Mouse (Mus musculus) urinary bladder, postnatal 25 days (tissue): Measurements from ENCODE around the gene Cebpb.
A peak's percentile ranks its signal among the peaks of the same experiment; 100 is the strongest.
"Not testable (repeated sequence)": the region's sequence is repeated elsewhere in the genome, so short reads cannot be mapped to it uniquely, and the experiment has no call there.

Experiments used
- DNase-seq: peaks from one replicate; pipeline ENCODE4 v3.0.0; 2022; ENCODE audit warnings: low spot score

Gene Cebpb

DNA sequence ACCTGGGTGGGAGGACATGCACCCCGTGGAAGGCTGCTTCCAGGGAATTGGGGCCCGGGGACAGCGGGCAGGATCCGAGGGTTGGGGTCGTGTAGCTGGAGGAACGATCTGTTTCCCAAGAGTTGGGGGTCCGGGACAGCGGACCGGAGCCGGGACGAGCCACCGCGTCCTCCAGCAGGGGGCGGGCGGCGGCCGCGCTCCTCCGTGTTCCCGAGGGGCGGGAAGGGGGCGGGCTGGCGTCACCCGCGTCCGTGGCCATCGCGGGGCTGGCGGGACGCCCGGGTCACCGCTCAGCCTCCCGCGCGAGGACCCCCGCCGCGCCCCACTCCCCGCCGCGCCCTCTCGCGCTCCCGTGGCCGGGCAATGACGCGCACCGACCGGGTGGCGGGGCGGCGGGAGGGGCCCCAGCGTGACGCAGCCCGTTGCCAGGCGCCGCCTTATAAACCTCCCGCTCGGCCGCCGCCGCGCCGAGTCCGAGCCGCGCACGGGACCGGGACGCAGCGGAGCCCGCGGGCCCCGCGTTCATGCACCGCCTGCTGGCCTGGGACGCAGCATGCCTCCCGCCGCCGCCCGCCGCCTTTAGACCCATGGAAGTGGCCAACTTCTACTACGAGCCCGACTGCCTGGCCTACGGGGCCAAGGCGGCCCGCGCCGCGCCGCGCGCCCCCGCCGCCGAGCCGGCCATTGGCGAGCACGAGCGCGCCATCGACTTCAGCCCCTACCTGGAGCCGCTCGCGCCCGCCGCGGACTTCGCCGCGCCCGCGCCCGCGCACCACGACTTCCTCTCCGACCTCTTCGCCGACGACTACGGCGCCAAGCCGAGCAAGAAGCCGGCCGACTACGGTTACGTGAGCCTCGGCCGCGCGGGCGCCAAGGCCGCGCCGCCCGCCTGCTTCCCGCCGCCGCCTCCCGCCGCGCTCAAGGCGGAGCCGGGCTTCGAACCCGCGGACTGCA is at the start of gene Cebpb:
Gene Cebpb, plus strand, starts transcription at position 418 of the 954 bp plus-strand sequence.
- DNase-seq, result peak; percentile 91

DNA sequence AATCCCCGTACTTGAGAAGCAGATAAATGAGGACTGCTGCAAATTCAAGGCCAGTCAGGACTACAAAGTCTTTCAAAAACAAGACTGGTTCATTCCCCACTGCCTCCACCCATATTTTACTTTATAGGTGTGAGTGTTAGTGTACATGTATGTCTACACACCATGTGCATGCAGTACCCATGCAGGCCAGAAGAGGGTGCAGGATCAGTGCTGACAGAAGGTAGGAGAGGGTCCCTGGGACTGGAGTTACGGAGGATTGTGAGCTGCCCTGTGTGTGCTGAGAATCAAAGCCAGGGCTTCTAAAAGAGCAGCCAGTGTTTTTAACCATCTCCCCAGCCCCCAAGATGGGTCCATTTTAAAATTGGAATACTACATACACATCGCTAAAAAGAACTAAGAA is 48.4 kb upstream of the Cebpb start:
- DNase-seq, result no peak

DNA sequence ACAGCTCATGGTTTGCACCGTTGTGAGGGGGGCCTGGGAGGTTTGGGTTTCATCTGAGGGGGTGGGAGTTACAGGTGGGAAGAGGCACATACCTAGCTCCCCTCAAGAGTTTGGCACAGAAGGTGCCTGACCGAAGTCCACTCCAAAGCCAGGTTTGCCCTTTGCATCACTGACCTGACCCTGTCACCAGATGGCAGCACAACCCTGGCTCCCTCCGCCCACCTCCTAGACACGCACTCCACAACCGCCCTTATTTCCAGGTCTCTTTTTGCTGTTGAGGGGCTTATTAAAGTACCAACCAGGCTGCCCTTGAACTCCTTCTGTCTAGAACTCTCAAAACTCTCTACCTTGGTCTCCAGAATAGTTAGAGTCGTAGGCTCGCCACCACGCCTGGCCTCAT is 47.4 kb upstream of the Cebpb start:
- DNase-seq, result no peak

DNA sequence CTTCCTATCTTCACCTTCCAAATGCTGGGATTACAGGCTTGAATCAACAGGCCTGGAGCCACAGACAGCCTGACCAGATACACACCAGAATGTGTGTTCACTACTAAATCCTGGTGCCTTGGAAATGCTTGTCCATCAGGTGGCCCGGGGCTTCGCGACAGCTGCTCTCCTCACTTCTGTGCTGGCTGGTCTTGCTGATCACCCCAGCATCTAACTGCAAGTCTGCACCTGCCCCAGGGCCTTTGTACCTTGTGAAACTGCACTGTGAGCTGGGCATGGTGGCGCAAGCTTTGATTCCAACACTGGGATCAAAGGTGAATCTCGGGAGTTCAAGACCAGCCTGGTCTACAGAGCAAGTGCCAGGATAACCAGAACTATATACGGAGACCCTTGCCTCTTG is 46.6 kb upstream of the Cebpb start:
- no peak for DNase-seq

DNA sequence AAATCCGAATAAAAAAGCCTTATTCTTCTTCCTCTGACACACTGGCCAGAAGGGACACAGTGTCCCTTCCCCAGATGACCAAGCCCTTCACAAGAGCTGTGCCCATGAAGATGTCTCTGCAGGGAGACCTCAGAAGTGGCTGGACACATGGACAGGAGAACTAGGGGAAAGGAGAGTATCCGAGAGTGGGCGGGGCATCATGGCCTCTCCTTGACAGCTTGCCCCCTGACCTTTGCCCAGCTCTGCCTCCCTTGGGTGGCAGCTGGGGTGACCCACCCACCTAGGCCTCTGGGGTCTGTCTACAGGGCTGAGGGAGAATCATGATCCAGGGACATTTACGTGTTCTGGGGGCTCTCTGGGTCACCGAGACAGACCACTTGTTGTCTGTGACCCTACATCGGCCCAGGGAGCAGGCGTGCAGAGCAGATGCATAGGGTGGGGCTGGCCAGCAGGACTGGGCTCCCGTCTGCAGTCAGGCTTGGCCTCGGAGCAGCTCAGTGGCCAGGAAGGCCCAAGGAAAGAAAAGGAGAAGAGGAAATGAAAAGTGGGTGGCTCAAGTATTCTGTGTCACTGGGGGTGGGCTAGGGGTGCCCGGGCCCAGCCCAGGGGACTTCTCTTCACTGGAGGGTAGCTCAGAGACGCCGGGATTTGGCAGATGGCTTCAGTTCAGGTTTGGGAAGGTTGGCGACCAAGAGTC is 45.2 kb upstream of the Cebpb start:
- not testable (repeated sequence) for DNase-seq

DNA sequence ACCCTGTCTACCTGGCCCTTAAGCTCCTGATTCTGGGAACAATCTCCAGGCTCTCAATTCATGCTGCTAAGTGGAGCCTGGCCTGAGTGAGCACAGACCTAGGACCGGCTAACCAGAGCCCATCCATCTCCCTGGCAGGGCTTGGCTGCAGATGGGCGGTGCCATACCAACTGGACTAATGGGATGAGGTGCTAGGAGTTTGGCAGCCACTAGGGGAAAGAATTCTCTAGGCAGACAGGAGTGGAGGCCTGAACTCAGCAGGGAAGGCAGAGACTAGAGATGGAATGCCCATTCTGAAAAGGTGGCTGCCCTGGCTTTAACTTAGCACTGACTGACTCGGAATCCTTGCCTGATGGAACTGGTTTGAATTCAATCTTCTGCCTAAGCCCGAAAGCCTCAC is 42.3 kb upstream of the Cebpb start:
- no peak for DNase-seq

DNA sequence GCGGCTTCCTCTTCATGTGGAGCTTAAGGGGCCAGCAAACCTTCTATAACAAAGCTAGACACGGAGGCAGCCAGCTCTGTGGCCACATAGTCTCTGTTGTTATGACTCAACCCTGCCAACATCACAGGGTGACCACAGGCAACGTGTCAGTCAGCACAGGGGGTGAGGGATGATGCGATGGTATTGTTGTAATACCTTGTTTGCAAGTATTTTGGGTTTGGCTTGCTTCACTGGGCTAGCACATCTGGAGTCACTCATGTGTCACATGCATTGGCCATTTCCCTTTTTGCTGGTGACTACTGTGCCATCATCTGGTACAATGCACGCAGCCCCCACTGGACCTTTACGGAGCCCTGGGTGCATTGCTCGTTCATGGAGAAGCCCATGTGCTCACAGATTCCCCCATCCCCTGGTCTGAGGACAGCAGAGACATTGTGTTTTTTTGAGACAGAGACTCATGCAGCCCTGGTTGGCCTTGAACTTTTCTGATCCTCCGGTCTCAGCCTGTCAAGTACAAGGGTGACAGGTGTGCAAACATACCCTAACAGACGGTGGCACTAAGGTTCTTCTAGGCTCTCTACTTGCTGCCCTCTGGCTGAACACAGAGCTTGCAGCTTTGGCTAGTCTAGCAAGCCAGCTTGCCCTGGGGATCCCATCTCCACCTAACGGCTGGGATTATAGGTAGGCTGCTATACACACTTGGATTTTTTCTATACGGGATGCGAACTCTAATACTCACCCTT is 39.3 kb upstream of the Cebpb start:
- no peak for DNase-seq

DNA sequence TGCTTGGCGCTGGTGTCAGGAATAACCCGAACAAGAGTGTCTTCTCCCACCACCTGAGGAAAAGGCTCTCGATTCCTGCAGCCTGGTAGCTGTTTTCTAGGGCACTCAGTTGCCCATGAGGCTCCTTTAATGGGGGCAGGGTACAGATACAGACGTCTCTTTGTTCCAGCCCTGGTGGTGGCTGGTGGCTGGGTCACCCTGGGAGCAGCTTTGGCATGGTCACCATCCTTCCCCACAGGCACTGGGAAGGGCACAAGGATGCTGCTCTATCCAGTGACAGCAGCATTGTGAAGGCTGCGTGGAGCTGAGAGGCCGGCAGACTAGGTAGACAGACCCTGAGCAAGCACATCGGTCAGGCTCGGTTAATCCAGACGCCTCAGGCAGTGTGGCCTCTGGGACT is 37.1 kb upstream of the Cebpb start:
- no peak for DNase-seq

DNA sequence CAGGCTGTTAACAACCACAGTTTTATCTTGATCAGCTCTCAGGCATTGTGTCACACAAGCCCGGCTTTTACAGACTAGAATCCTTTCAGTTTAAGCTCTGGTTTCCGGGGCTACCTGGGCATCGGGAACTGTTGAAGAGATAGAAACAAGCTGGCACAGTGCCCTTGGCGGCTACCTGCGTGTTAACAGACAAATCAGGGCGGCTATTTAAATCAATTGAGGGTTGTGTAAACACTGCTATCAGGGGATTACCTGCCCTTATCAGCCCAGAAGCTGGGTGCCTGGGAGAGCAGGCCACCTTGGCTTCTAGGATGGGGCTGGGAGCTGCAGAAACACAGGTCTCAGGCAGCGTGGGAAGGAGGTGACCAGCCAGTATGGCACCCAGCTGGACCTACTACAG is 36.0 kb upstream of the Cebpb start:
- no peak for DNase-seq

DNA sequence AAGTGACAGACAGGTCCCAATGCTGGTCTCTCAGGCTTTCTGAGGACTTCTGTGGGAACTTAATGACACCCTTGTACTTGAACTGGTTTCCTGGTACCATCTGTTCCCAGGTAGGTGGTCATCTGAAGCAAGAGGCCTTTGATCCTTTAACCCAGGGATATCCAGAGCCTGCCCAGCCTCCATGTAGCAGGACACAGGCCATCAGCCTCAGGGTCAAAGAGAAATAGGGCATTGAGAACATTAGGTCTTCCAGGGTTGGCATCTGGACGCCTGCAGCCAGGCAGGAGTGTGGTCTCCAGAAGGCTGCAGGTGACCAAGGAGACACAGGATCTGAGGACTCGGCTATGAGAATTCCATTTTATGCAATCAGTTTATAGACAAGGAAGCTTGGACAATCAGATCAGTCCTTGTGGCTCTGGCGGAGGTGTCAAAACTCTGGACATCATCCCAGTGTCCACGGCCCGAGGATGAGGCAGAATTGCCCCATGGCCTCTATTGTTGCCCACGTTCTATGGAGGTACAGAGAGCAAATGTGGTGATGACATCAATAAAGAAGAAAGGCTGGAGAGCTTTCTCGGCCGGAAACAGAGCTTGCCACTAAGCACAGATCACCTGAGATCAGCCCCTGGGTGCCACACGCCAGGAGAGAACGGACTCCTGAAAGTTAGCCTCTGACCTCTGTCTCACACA is 33.7 kb upstream of the Cebpb start:
- no peak for DNase-seq

DNA sequence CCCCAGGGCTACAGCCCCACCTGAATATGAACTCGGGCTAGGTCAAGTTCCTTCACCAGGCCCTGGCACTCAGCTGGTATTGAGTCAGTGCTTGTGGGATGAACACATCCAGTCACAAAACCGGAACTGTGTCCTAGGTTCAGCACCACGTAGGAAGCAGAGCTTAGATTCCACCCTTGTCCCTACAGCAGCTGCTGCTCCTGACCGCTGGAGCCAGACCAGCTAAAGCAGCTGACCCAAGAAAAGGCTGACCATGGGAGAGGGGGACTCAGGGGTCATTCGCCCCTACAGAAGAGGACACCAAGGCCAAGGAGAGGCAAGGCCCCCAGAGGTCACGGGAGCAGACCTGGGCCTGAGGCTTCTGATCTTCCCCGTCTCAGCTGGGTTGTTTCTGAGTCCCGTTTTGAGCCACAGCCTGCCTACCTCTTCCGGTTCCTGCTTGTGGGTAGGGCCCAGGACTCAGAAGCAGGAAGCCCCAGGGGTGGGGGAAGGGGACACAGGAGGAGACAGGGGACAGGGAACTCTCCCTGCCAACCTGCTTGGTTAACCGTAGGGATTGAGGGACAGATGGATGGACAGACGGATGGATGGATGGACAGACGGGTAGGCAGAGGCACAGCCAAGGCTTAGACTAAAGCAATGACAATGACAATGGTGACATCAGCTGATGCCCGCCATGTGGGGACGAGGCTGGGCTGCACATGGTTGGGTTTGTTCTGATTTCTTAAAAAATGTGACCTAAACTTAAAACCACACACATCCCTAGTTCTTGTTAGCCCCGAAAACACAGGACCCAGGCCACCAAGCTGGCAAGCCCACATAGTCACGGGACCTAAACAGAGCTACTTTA is 31.9 kb upstream of the Cebpb start:
- no peak for DNase-seq

DNA sequence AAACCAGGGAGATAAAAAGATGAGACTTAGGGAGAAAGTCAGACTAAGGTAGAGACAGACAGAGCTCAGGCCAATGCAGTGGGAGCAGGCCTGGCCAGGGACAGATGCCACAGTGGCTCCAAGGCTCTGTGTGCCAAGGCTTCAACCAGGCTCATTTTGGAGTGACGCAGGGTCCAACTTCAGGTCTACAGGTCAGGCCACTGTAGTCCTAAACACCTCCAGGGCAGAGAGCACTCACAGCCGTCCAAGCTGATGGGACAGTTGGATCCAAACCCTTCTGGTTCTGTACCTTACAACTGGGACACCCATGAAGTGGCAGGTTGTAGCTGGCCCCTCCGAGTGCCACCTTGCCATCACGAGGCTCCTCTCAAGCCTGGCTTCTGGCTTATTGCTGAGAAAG is 30.7 kb upstream of the Cebpb start:
- DNase-seq, result no peak

DNA sequence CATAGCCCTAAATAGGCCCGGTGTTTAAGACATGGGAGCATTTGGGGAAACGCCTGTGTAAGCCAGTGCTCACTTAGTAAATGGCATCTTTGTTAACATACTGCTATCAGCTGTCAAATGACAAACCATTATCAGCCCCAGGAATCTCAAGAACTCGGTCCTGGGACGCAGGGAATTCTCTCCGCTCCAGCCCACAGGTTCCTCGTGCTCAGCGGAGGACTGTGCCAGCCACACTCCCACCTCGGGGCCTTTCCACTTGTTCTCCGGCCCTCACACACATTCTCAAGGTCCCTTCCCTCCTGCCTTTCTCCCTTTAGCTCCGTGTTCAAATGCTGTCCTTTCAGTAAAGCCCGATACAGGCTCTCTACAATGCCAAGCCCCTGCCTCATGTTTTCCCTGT is 30.0 kb upstream of the Cebpb start:
- DNase-seq, result no peak

DNA sequence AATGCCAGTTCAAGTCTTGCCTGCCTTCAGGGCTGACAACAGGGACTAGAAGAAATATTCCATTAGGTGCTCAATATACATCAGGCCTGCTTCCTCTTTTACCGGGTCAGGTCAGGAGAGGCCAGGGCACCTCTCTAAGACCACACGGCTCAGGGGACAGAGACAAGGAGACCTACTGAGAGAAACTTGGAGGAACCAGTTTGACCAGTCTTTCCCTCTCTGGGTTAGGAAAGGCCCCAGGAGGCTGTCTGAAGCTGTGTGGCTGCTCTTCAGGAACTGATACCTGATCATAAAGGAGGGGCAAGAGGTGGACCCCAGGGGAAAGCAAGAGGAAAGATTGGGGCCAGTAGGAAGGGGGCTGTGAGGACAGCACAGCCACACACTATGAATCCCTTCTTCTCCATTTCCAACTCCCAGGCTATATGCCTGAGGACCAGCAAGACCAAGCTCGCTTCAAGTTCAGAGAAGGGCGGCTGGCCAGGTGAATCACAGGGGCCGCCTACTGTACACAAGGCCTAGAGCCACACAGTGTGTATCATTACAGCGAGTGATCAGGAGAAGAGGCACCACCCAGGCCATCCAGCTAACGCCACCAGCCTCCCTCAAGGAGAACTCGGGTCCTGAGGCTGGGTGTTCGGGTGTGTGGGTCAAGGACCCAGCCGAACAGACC is 29.4 kb upstream of the Cebpb start:
- no peak for DNase-seq

DNA sequence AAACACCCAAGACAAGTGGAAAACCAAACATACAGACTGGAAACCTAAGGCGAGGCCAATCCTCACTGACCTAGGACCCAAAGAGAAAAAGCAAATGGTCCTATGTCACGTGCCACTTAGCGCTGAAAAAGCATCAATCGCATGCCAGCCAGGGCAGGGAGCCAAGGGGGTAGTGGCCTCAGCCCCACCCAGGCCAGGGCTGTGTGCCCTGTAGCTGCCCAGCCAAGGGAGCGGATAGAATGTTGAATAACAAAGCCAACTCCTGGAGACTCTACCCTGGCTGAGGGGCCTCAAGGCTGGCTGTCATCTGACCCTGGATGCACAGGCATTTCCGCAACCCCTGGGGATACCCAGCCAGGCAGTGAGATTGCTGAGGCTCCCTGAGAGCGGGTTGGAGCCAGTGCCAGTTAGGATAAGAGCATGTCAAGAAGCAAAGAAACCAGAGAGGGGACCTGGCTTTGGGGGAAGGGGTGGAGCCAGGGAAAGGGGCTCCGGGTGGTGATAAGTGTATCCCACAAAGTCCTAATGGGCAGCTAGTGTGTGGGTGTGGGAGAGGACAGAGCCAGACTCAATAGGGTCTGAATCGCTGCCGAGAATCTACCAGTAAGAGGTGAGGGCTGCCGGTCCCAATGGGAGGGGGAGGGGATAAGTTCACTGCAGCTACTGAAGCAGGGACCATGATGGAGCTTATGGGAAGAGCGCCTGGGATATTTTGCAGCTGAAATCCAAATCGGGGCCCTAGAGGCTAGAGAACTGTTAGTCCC is 28.7 kb upstream of the Cebpb start:
- DNase-seq, result no peak

DNA sequence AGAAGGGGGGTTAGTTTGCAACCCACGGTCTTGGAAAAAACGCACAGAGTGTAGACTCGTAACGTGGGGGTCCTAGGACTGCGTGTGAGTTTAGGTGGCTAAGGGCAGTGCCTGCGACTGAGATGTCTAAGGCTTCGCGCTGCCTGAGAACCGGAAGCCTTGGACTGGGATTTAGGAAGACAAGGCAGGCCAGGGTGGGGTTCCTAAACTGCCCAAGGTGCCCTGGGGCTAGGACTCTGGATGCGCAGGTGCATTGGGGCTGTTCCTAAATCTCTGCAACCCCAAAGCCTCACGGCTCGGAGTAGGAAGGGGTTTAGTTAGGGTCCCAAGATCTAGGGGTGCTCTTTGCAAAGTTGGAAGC is 28.1 kb upstream of the Cebpb start:
- no peak for DNase-seq

DNA sequence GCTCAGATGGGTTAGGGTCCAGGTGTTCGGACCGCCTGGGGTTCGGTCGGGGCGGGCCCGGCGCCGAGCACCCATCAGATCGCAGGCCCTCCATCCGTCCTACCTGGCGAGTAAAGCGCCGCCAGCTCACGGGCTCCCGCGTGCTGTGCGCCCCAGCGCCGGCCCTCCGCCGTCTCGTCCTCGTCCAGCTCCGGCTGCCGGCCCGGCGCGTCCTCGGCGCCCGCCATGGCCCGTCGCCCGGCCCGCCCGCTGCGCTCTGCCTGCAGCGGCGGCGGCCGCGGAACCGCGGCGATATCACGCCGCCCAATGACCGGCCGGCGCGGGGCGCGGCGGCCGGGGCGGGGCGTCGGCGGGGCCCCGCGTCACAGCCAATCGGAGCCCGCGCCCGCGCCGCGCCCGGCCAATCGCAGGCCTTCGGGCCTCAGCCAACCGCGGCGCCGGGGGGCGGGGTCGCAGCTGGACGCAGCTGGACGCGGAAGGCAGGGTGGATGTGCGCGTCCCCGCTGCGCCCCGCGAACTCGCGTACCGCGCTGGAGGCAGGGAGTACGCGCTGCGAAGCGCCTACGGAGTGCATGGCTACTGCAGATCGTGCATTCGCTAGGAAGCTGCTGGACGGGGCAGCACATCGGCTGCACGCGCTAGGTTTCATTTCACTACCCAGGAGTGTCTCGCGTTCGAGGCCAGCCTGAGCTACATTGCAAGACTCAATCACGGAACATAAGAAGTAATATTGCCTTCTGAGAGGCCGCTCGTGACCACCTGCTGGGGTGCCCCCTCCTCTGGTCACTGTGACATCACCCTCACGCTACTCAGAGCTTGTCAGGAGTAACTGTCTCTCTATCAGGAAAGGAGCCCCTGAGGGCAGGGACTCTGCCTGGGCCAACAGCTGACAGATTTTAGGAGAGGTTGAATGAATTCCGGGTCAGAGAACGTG is 27.2 kb upstream of the Cebpb start, which contains the start of gene Gm20431:
Gene Gm20431, minus strand, starts transcription at position 227 of the 934 bp plus-strand sequence.
- peak; percentile 93 for DNase-seq

DNA sequence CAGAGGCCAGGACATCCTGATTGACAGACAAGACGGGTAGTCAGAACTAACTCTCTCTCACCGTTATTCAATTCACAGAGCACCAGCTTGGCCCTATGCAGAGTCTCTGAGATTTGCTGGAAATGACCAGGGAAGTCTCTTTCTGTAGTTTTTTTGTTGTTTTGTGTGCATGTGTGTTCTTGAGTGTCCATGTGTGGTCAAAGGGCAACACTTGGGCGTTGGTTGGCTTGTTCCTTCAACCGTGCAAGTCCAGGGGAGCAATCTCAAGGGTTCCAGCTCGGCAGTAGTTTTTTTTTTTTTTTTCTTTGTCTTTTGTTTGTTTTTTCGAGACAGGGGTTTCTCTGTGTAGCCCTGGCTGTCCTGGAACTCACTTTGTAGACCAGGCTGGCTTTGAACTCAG is 26.0 kb upstream of the Cebpb start:
- DNase-seq, result no peak
